Mouse (Mus musculus) v-Abl transformed pro-B cells (cell line): ENCODE results near the gene Adh6a.

Source experiments
- in situ Hi-C, 2 experiments: fragments of 400-800 bp; cut with MboI; formaldehyde crosslinking; loops; one replicate each; pipeline ENCODE4 v1.15.1; 2025; ENCODE audit not compliant: unreplicated experiment in 2 of 2

The Adh6a gene

DNA sequence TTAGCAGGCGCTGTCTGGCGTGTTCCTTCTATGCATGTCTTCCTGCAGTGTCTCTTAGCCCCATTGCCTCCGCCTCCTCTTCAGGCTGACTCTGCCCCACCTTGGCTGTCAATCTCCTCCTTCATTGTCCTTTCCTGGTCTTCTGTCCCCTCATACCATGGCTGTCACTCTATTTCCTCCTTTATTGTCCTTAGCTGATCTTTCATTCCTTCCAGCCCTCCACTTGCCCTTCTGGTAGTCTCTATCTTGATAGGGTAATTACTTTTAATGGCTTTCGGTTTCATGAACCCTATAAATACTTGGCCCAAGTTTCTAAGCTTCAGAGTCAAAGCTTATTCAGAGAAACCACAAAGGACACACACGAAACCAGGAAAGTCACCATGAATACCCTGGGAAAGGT is at the start of gene Adh6a:
Adh6a (plus strand) TSS at position 322 of the 400 bp plus-strand sequence.
- in situ Hi-C loops, result no loop called here

DNA sequence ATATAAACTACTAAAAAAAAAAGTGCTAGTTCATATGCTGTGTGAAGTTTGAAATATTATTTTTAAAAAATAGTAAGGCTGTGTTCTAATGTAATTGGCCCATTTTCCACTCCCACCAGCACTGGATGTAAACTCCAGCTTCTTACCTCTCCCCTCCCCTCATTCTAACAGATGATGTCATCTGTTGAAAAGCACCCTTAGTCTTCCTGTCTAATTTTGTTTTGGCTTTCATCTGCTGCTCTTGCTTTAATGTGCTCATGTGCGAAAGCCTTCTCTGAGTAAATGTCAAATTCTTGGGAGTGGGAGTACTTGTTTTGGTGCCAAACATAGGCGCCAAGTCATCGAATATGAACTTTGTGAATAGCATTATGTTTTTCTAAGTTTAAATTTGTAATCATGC is 48.4 kb upstream of the Adh6a start:
- in situ Hi-C loops, result no loop called here

DNA sequence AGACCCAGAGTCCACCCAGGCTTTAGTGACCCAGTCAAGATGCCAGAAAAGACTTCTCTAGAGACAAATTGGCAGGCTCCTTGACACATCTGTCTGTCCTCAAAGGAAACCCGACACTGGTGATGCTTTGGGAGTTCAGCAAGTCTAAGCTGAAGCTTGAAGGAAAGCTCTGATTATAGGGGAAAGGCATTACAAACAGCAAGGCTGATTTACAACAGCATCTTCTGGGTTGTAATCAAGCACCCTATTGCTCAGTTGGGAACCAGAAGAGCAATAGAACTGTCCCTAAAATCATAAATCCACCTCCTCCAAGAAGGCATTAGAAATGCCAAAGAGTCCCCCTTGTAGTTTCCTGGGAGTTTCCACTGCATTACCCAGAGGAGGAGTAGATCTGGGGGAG is 42.6 kb upstream of the Adh6a start:
- in situ Hi-C loops, result no loop called here

DNA sequence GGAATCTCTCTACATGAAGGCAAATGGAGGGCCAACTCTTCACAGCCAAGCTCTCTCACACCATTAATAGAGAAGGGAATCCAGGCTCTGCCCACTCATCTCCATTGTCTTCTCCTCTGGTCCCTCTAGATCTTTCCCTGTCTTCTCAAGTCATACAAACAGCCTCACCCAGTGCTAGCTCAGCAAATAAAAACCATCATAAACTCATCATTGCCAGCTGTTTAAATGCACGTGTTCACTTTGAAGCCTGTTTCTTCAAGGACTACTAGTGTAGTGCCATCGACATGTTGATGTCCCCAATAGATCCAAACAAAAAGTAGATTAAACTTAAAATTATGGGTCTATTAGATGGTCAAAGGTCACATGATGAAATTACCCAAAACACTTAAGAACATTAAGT is 41.8 kb upstream of the Adh6a start:
- in situ Hi-C loops, result no loop called here

DNA sequence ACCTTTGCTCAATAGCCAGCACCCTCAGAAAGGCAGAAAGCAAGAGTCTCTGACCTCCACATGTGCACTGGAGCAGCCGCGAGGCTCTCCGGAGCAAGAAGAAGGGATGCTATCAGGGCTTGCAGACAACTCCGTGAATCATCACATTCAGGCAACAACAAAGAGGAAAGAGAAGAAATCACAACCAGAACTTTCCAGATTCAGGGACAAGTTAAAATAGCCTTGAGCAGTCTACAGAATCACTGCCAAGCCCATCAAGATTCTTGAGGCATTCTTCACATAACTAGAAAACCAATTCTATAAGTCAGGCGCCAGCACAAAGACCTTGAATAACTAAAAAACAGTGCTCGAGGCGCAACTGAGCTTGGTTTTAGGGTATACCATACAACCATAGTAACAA is 40.0 kb upstream of the Adh6a start:
- in situ Hi-C loops, result no loop called here

DNA sequence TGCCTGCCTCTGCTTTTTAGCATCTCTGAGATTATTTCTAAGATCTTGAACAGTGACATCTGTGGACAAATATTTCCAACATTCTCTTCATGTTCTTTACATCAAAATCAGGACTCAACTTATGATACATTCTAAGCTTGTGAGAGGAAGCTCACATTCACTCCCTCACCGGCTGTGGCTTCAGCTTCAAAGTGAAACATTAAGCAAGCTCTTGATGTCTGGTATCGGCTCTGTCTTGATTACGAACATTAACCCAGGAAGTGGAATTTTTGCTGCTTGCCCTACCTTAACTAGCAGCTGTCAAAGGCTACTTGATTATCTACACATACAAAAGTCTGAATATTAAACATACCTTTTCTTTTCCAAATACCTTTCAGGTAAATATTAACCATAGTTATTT is 38.0 kb upstream of the Adh6a start:
- in situ Hi-C loops, result no loop called here

DNA sequence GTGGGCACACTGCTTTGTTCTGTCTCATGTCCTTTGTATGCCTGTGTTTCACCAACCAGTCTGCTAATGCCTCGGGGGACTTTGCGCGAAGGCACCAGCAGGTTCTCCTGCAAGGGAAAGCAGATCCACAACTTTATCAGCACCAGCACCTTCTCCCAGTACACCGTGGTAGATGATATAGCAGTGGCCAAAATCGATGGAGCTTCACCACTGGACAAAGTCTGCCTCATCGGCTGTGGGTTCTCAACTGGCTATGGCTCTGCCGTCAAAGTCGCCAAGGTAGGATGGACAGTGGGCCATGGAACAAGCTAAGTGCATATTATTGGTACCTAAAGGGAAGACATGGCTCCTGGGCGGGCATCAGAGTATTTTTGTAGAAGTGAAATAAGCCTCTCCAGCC is 30.5 kb upstream of the Adh6a start:
- in situ Hi-C loops, result no loop called here

DNA sequence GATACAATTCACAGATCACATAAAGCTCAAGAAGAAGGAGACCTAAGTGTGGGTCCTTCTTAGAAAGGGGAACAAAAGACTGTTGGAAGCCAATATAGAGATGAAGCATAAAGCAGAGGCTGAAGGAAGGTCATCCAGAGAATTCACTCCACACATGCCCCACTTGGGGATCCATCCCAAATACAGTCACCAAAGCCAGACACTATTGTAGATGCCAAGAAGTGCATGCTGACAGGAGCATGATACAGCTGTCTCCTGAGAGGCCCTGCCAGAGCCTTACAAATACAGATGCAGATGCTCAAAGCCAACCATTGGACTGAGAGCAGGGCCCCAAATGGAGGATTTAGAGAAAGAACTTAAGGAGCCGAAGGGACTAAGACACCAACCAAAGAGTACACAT is 29.3 kb upstream of the Adh6a start:
- in situ Hi-C loops, result no loop called here

DNA sequence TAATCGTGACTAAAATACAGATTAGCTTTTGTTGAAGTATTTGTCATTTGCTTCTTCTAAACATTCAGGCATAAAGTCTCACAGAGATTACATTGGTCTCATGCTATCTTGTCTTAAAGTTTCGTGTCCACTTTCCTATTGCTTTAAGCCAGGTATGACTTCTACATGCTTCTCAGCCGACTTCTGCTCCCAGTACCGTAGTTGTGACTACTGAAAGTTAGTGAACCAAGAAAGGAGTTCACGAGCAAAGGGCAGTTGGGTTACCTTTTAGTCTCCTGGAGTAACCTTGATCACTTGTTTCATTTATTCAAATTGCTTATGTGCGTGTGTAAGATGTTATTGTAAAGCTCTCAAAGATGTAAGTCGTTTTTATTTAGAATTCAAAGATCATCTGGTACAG is 27.1 kb upstream of the Adh6a start:
- in situ Hi-C loops, result no loop called here

DNA sequence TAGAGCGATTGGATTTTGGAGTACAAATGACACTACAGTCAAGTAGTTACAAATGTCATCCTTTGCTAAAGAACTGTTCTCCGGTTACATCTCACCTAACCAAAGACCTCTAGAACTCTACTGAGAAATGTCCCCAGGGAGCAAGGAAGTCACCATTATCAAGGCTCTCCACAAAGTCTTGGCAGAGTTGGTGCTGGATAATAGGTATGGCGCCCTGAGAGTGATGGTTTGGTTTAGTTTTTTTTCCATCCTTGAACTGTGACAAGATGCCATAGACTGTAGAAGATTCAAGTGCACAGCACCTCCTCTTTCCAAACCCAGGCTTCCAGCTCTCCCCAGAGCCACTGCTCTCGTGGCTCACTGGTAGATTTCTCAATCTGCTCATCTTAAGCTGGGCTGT is 25.4 kb upstream of the Adh6a start:
- in situ Hi-C loops, result no loop called here

DNA sequence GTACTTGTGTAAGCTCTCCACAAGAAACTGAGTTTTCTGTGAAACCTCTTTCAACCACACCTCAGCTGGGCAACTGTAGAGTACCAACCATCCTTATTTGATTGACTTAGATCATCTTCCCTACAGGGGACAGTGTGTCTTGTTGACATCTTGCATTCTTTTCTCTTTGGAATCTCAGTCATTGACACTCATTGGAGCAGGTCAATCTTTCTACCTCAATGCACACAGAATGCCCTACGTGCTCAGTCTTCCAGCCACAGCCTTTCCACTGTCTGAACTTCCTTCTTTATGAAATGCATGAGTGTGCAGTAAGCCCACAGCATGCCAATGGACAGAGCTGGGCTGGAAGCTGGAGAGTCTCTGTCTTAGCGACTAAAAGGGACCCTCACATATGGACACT is 22.4 kb upstream of the Adh6a start:
- in situ Hi-C loops, result no loop called here

DNA sequence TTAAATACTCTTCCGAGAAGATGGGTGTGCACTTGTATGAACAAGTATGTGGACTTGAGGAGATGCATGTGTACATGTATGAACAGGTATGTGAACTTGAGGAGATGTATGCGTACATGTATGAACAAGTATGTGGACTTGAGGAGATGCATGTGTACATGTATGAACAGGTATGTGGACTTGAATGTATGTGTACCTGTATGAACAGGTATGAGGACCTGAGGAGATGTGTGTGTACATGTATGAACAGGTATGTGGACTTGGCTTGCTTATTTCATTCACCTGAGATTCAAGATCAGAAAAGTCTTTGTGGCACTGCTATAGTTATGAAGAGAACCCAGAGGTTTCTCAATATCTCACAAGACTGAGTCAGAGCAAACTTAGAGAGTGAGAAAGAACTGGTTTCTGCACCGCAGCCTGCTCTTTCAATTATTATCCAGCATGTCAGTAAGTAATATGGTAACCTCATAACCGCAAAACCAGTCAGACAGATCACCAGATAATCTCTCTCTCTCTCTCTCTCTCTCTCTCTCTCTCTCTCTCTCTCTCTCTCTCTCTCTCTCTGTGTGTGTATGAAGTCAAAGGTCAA is 21.5 kb upstream of the Adh6a start:
- in situ Hi-C loops, result no loop called here

DNA sequence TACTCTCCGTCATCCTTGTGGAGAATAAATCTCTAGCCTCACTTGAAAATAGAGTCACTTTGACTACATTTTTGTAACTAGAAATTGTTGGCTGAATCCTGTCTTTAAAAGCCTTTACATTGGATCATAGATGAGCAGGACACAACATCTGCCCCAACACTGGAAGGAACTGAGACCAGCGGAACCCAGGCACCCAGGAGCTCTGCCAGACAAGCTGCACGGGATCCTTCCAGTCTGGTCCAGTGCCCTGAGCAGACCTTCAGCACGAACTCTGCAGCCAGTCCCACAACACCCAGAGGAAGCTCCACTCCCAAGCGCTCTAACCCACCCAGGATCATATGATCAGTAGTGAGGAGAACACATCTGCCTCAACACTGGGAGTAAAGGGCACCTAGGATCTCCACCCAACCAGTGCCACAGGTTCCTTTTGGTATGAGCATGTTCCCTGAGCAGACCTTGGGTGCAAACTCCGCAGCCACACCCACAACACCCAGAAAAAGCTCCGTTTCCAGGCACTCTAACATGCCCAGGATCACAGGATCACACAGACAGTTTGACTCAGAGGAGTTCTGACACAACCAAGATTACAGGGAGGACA is 19.7 kb upstream of the Adh6a start:
- in situ Hi-C loops, result no loop called here

DNA sequence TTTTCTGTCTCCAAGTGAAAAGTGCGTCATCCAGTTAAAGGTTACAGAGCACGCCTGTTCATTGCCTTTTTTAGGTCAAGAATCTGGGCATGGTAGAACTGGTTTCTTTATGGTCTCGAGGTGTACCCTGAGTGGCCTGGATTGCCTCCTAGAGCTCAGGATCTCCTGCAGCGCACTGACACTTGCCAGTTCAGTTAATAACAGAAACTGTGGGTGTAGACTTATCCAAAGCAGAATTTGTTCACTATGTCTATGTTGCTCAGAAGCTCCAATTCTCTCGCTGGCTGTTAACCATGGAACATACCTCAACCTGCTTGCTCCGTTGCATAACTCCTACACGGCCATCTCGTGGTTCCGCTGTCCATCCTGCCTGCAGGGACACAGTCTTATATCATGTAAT is 13.0 kb upstream of the Adh6a start:
- in situ Hi-C loops, result no loop called here

DNA sequence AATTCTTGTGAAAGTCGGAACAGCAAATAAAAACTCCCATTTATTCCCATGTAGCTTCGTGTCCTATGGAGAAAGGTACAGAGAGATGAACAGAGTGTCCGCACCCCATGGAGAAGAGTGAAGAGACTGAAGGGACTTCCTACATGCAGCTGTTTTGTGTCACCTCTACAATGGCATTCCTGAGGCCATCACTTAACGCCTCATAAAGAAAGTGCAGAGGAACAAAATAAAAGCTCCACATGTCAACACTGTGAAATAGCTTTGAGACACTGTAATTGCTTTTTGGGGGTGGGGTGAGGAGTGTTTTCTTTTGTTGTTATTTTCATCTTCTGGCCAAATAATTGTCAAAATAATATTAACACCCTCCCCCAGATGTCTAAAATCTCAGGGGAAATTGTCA is 10.4 kb upstream of the Adh6a start:
- in situ Hi-C loops, result no loop called here

DNA sequence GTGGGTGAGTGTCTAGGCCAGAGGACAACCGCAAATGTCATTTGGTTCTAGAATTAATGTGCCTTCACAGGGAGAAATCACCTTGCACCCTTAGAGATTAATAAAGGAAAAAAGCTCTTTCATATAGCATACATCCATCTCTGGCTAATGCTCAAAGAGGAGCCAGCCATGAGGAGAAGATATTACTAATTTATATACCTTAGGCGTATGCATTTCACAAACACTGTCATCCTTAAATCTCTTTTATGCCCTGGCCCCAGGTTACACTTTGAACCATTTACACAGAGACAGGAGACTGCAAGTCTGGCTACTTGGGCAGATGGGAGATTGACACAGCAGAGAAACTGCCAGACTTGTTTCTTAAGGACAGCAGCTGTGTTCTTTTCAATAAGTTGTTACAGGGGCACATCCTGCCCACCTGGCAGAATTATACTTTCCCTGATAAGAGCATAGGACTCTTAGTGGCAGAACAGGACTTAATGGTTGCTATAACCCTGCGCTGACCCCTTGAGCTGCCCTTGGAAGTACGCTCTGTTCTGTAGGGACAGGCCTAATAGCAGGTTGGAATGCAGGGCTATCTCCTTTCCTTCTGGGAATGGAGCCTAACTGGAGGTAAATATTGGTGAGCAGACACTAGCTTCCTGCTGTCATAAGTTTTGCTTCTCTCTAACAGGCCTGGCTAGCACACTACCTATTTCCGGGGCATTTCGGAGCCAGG is 9.2 kb upstream of the Adh6a start:
- in situ Hi-C loops, result no loop called here

DNA sequence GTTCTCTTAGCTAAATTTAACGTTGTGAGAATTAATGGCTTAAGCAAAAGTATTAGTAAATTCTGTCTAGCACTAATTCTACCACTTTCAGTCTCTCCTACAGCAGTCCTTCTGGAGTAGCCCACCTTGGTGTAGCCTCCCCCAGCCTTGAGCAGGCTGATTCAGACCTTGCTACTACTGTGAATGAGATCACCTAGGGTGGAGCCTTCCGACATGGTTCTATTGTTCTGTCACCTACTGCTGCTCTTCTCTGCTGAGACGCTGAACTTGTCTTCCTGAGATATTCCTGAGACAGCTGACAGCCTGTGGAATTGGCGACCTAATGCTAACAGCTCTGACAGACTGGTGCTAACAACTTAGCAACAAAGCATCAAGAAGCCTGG is 8.6 kb upstream of the Adh6a start:
- in situ Hi-C loops, result no loop called here

DNA sequence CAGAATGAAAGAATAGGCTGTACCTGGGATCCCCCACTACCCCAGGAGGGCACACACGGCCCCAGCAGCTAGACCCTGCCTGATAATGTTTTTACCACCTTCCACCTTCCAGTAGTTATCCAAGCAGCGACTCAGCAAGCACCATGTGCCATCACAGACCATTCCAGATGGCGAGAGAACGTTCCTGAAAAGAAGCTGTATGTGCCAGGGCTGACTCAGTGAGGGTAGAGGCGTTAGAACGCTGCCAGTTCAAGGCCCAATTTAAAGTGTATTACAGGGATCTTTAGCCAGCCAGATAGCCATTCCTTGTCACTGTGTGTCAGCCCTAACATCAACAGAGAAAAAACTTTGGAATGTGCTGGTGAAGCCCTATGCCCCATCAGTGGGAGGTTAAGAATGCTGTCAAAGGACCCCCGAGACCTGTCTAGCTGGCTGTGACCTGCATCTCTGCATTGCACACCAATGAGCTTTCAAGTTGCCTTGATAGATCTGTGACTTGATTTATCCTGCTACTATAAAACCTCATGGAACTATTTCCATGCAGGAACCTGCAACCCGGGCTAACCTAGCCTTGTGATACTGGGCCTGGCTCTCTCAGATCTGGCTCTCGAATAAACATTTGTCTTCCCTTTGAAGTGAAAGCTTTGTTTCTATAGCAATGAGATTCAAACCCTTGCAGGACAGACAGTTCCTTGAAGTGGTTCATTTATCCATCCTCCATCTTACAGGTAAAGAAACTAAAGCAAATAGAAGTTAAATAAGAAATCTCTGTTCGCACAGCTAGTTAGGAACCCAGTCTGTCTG is 7.4 kb upstream of the Adh6a start:
- in situ Hi-C loops, result no loop called here

DNA sequence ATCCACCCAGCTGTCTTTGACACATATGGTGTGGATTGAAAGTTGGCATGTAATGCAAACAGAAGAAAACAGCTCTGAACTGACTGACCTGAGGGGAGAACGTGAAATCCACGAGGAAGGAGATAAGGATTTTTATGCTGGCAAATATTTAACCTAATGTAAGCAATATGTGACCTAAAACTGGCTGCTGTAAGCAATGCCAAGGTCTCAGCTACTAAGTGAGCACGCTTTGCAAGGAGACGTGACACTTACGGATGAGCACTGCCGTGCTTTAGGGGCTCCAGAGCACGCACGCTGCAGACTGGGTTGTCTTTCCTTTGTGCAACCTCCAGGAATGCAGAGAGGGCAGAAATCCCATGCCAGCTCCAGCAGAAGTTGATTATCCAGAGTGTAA is 6.8 kb upstream of the Adh6a start:
- in situ Hi-C loops, result no loop called here

DNA sequence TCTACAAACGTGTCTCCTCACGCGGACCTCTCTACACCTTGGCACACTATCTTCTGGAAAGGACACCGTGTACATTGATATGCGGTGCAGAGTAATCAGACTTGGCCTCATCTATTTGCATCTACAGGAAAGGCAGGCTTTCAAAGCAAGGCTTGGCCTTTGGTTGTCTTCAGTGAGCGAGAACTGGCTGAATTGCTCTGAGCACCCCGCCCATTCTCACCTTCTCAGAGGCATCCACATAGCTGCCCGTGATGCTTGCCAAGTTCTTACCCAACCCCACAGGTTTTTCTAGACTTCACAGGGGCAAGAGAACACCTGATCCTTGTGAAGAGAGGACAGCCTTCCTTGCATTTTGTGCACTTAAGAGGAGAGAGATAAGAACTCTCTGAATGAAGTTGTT is 3.2 kb upstream of the Adh6a start:
- in situ Hi-C loops, result no loop called here

DNA sequence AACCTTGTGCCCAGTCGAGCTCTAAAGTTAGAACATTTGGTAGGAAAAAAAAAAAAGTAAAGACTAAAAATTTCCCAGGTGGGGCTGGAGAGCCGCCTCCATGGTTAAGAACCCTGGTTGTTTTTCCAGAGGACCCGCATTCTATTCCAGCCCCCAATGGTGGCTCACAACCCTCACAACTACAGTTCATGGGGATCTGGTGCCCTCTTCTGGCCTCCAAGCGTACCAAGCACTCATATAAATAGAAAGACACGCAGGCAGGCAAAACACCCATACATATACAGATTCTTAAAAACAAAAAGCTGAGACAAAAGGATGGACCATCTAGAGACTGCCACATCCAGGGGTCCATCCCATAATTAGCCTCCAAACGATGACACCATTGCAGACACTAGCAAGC is 2.1 kb upstream of the Adh6a start:
- in situ Hi-C loops, result no loop called here
